Mouse (Mus musculus): ENCODE measurements at regions not wholly inside any gene's neighbourhood (a gene's known extent, or its start where the extent isn't known, plus 50 kb on each side); places are given as distances from the start of the nearest gene placed in this dataset.
A peak's percentile ranks its signal among the peaks of the same experiment; 100 is the strongest.

DNA sequence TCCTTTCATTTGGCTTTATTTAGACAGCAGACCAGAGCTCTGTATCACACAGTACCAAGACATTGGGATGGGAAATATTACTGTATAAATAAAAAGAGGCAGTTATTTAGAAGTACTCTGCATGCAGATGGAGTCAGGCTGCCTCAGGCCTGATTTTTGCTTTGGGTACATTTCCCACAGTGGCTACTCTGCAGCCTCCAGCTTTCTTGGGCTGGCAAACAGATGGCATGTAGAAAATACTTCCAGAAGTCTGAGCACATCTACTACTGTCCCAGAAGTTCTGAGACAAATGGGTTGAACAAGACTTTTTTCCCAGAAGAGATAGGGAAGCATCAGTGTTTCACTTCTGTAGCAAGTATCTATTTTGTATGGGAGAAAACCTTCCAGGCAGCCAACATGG, 229.8 kb upstream of the Far2 start:
- no peak for ATAC-seq (ENCODE audit: poor library complexity, severe bottlenecking)

GRCm38 (mm10) chr6:147822215-147822614, 224.8 kb upstream of the Far2 start:
- ATAC-seq (ENCODE audit: poor library complexity, severe bottlenecking) = no peak

GRCm38 (mm10) chr6:147832521-147832920, 214.5 kb upstream of the Far2 start:
- 0 out of 2 replicates have a peak, but pooled peaks have one; percentile 8 for ATAC-seq (ENCODE audit: poor library complexity, severe bottlenecking)

DNA sequence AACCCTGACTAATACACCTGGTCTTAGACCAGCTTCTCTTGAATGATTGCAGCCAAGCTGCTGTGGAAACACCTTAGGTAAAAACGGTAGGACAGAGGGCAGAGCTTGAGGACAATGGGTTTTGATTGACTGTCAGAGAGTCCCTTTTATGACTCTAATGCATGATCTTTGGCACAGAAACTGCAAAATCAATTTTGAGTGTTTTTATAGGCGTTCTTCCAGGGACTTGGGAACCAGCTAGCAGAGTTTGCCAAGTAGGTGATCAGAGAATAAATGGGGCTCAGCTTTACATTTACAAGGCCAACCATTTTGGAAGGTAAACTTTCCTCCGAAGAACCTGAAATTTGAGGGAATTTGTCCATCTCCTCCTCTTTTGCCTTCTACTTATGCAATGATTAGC, 213.6 kb upstream of the Far2 start:
- no peak for ATAC-seq (ENCODE audit: poor library complexity, severe bottlenecking)

DNA sequence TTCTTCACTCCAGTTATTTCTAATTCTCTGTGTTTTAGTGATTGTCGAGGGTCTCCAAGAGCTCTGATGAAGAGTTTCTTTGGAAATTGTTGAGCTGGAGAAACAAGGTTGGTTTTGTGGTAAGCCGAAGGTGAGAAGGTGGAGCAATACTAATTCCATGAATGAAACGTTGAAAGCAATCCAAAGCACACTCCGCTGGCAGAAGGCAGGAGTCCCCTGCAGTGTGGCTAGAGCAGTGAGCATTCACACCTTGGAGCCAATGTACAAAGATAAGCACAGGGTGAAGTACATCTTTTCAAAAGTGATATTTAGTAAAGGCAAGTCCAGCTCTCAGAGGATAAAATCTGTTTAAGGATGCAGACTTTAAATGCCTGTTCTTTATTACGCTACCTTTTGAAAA, 208.2 kb upstream of the Far2 start:
- no peak for ATAC-seq (ENCODE audit: poor library complexity, severe bottlenecking)

GRCm38 (mm10) chr6:147849988-147850387, 197.1 kb upstream of the Far2 start:
- ATAC-seq (ENCODE audit: poor library complexity, severe bottlenecking) = no peak

DNA sequence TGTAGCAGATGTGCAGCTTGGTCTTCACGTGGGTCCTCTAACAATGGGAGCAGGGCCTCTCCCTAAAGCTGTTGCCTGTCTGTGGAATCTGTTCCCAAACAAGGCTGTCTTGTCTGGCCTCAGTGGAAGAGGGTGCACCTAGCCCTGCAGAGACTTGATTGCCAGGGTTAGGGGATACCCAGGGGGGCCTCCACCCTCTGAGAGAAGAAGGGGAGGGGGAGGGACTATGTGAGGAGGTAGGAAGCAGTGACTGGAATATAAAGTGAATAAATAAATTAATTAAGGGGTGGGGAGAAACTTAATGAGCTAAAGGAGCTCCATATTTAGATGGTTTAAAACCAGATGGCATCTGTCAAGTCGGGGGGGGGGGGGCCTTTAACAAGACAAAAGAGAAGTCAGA, 185.9 kb upstream of the Far2 start:
- ATAC-seq (ENCODE audit: poor library complexity, severe bottlenecking) = no peak

GRCm38 (mm10) chr6:147871033-147871432, 176.0 kb upstream of the Far2 start:
- ATAC-seq (ENCODE audit: poor library complexity, severe bottlenecking) = no peak

- no peak for ATAC-seq (ENCODE audit: poor library complexity, severe bottlenecking)
Measured at GRCm38 (mm10) chr6:147873173-147873572, 173.9 kb upstream of the Far2 start.

- ATAC-seq (ENCODE audit: poor library complexity, severe bottlenecking) = peak; percentile 86
Measured at GRCm38 (mm10) chr6:147878485-147878884, 168.6 kb upstream of the Far2 start.

DNA sequence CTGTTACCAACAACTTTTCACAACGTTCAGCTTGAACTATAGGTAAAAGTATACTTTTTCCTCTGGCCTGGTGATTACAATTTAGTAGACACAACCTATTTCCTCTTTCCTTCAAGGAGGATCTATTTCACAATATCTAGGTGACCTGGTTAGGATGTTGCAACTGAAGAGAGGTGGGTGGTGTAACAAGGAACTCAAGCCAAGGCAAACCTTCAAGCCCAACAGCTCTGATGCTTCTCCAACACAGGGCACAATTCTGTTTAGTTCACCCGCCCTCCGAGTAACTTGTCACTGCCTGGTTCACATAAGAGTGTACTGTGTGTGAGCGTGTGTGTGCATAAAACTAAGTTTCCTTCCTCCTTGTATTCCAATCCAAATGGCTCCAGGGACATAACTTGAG, 161.2 kb upstream of the Far2 start:
- peak; percentile 92 for ATAC-seq (ENCODE audit: poor library complexity, severe bottlenecking)

GRCm38 (mm10) chr6:147919697-147920096, 127.4 kb upstream of the Far2 start:
- no peak for ATAC-seq (ENCODE audit: poor library complexity, severe bottlenecking)

GRCm38 (mm10) chr6:147921091-147921490, 126.0 kb upstream of the Far2 start:
- ATAC-seq (ENCODE audit: poor library complexity, severe bottlenecking) = no peak

DNA sequence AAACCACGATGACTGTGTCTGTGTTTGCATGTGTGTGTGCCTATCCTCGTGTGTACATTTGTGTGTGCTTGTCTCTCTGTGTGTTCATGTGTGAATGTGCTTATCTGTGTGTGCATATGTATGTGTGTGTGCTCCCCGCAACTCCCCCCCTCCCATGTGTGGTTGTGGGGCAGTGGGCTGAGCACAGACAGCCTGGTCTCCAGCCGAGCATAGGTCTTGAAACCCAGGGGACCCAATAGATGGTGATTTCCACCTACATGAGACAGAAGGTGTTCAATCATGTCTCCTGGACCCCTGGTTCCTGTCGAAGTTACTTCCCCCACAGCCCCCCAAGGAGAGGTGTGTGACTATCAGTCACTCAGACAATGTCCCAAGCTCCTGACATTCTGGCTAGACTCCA, 124.6 kb upstream of the Far2 start:
- ATAC-seq (ENCODE audit: poor library complexity, severe bottlenecking) = no peak

- ATAC-seq (ENCODE audit: poor library complexity, severe bottlenecking) = no peak
Measured at GRCm38 (mm10) chr6:147923246-147923645, 123.8 kb upstream of the Far2 start.

DNA sequence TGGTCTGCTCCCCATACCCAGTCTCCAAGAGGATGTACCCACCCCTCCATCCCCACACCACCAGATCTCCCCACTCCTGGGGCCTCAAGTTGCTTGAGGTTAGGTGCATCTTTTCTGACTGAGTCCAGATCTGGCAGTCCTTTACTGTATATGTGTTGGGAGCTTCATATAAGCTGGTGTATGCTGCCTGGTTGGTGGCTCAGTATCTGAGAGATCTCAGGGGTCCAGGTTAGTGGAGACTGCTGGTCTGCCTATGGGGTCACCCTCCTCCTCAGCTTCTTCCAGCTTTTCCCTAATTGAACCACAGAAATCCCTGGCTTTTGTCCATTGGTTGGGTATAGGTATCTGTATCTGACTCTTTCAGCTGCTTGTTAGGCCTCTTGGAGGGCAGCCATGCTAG, 118.1 kb upstream of the Far2 start:
- ATAC-seq (ENCODE audit: poor library complexity, severe bottlenecking) = no peak

- ATAC-seq (ENCODE audit: poor library complexity, severe bottlenecking) = no peak
Measured at GRCm38 (mm10) chr6:147944020-147944419, 103.0 kb upstream of the Far2 start.

GRCm38 (mm10) chr6:147944940-147945676, 102.0 kb upstream of the Far2 start:
- ATAC-seq (ENCODE audit: poor library complexity, severe bottlenecking) = no peak

DNA sequence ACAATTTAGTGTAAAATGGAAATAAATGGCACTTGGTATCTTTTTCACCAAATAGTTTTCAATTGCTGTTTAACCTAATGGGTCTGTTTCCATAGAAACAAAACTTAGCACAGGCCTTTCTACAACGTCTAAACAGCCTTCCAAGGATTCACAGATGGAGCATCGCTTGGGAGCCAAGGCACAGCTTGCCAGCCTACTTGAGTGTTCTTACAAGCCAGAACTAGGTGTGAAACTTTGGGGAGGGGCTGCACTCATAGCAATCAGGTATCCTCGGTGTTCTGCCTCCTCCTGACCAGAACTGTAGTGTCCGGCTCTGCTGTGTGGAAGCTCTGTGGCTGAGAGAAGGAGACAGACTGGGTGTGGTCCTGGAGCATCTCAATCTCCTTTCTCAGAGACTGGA, 99.1 kb upstream of the Far2 start:
- ATAC-seq (ENCODE audit: poor library complexity, severe bottlenecking) = no peak

GRCm38 (mm10) chr6:147951642-147952041, 95.4 kb upstream of the Far2 start:
- ATAC-seq (ENCODE audit: poor library complexity, severe bottlenecking) = no peak

DNA sequence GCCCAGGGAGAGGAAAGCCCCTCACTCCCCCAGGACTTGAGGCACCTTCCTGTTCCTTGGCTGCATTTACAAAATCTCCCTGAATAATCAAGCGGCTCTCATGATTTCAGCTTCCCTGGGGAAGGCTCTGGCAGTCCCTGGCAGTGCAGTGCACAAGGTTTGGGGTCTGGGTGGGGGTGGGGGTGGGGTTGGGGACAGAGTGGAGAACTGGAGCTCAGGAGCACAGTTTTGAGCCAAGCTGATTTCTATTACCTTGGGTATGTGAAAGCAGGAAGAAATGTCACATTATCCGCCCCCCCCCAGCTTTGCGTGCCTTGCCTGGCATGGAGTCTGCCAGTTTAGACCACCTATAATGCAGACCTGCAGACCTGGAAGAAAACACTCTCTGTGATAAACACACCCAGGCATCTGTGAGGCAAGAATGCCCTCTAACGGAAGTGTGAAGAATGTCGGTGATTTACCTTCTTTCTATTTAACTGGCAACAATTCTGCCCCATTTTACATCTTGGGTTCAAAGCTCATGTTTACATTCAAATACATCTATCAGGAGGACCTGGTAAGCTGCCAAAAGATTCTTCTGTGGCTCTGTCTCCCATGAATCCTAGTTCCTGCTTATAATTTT, 93.9 kb upstream of the Far2 start:
- ATAC-seq (ENCODE audit: poor library complexity, severe bottlenecking) = no peak

DNA sequence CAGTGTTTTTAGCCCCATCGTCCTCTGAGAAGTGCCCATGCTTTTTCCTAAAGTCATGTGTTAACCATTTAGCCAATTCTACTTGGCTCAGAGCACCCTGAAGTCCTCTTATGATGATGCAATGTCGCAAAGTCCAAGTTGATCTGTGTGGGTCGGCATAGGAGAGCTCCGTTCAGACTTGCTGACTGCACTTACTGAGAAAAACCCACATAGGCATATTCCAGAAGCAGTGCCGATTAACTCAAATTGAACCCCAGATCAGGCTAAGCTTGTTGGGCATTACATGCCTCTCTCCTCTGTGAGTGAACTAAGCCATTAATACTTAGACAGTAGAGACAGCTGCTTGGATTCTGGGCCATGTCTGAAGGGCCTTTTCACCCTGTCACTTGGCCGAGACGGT, 93.3 kb upstream of the Far2 start:
- ATAC-seq (ENCODE audit: poor library complexity, severe bottlenecking) = no peak

GRCm38 (mm10) chr6:147954253-147954652, 92.8 kb upstream of the Far2 start:
- ATAC-seq (ENCODE audit: poor library complexity, severe bottlenecking) = no peak

Data from megakaryocyte, adult 5-6 weeks (primary cell).